Mouse (Mus musculus) heart, embryonic 10.5 days (tissue): ENCODE results near the gene Tgfa. TPM values are rescaled to one million over a fixed set of nuclear protein-coding genes. Genes with fewer than 3 reads are reported as not detected.

Experiments
- DNase-seq: peaks from one replicate; pipeline ENCODE4 v3.0.0-alpha.2; 2017; ENCODE audit warnings: low spot score
- H3K27ac ChIP-seq: fragments of 300-500 bp; sonication (generic); 2 replicates; pipeline ENCODE4 v1.5.1; 2016; ENCODE audit warnings: mild to moderate bottlenecking
- H3K27me3 ChIP-seq: fragments of 300-500 bp; sonication (generic); 2 replicates; pipeline ENCODE4 v1.6.1; 2016; ENCODE audit warnings: mild to moderate bottlenecking; ENCODE audit not compliant: poor library complexity, insufficient read depth, severe bottlenecking
- H3K36me3 ChIP-seq: fragments of 300-500 bp; sonication (generic); 2 replicates; pipeline ENCODE4 v1.6.1; 2016; ENCODE audit warnings: mild to moderate bottlenecking, moderate library complexity
- H3K4me1 ChIP-seq: fragments of 300-500 bp; sonication (generic); 2 replicates; pipeline ENCODE4 v1.6.1; 2016; ENCODE audit warnings: mild to moderate bottlenecking
- H3K4me3 ChIP-seq: fragments of 300-500 bp; sonication (generic); 2 replicates; pipeline ENCODE4 v1.5.1; 2016; ENCODE audit warnings: mild to moderate bottlenecking, moderate library complexity
- H3K9me3 ChIP-seq: fragments of 300-500 bp; sonication (generic); 2 replicates; pipeline ENCODE4 v1.6.1; 2016; ENCODE audit warnings: mild to moderate bottlenecking, moderate library complexity
- WGBS: fragments of 180-500 bp; shearing (Covaris S2); methylation state at CpG from one replicate; pipeline ENCODE4 v1.1.7; 2016; 5-methylcytosine and 5-hydroxymethylcytosine counted together
- polyA plus RNA-seq: library from polyadenylated mRNA; unstranded; fragments of >200 nt; fragmentation: Nextera tagmentation; extraction: Ambion mirVana; gene quantifications from 2 replicates; pipeline ENCODE4 v1.2.1, GENCODE M21; 2016

Gene Tgfa
- polyA plus RNA-seq, 1 experiment from 2014 or later: 3.2 TPM

DNA sequence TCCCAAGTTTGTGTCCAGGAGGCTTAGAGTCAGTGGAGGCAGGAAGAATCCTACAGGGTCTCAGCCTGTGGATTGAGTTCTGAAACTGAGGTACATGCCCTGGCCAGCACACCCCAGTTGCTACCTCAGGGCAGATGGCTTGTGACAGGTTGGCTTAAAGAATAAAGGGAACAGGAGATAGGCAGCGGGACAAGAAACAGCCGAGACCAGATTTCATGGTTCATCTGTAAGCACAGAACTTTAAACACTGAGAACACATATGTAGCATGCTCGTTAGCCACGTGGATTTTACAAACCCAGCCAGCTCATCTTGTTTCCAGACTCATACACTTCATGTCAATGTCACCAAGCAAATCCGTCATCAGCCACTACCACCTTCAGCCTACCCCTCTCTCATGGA lies 27.2 kb upstream of the Tgfa start:
- 0 out of 2 replicates have a peak, but pooled peaks cover 3% of the 10 kb centered on the region for H3K4me1 ChIP-seq
- WGBS: 71% methylated on average over 5 of the region's 5 CpGs
- H3K27me3 ChIP-seq: no peaks in the 10 kb centered on the region
- no peak overlapping the region for H3K4me3 ChIP-seq
- H3K9me3 ChIP-seq: no peaks in the 10 kb centered on the region
- DNase-seq: peak; percentile 69
- no peaks in the 10 kb centered on the region for H3K36me3 ChIP-seq
- H3K27ac ChIP-seq: no peak overlapping the region

DNA sequence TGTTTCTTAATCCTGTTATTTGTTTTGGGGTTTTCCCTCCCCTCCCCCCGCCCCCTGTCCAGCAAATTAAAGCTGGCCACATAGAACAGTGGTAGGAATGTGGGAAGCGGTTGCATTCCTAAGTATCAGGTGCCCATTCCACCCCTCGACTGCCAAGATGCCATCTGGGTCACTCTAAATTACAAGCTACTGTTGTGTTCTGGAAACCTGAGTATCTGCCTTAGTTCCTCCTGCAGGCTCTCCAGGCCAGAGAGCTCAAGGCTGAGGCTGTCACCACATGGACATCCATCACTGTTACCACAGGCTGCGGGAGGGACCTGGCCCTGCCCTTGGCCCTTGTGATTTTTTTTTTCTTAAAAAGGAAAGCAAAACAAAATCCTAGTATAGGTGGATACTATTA lies 25.9 kb upstream of the Tgfa start:
- 0 out of 2 replicates have a peak, but pooled peaks cover 3% of the 10 kb centered on the region for H3K4me1 ChIP-seq
- no peak overlapping the region for H3K4me3 ChIP-seq
- no peaks in the 10 kb centered on the region for H3K36me3 ChIP-seq
- peak; percentile 43 for DNase-seq
- H3K9me3 ChIP-seq: no peaks in the 10 kb centered on the region
- no peak overlapping the region for H3K27ac ChIP-seq
- H3K27me3 ChIP-seq: no peaks in the 10 kb centered on the region
- 49% methylated on average over 4 of the region's 4 CpGs for WGBS

DNA sequence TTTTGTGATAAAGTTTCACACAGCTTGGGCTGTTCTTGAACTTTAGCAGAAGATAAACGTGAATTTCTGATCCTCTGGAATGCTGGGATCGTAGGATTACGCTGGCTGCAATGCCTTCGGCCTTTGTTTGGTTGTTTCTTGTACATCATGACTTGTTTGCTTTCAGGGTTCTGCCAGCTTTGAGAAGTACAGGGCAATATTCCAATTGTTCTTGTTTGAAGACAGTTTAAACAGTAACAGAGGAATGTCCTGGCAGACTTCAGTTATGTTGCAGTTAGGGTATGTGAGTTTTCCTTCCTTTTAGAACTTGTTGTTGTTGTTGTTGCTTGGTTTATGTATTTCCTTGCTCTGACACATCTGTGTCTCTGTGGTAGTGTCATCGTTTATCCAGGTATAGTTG lies 18.8 kb upstream of the Tgfa start:
- Histone ChIP-seq H3K9me3 (no peaks in the 10 kb centered on the region), H3K36me3 (no peaks in the 10 kb centered on the region), H3K27me3 (no peaks in the 10 kb centered on the region), H3K4me1 (peaks cover 10% of the 10 kb centered on the region; the same call in 1 of the 2 replicates), H3K4me3 (no peak overlapping the region), H3K27ac (no peak overlapping the region)
- WGBS: 73% methylated on average over 5 of the region's 5 CpGs
- DNase-seq: no peak

DNA sequence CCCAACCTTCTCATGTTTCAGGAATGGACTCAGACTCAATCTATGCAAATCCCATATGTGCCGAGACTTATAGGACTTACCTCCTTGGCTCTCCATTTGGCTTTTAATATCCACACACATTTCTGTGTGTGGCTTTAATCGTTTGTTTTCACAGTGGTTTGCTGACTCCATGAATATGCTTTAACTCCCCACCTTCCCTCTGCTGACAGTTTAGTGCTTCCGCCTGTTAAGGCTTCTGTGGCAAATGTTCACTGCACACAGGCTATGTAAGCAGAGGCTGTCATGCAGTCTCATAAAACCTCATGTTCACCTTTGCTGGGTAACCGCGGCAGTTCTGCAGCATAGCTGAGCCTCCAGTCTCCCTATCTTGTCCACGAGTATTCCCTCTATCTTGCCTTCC lies 18.3 kb upstream of the Tgfa start:
- H3K9me3 ChIP-seq: no peaks in the 10 kb centered on the region
- no peak overlapping the region for H3K4me3 ChIP-seq
- peak; percentile 45 for DNase-seq
- WGBS: 66% methylated on average over 6 of the region's 6 CpGs
- H3K36me3 ChIP-seq: no peaks in the 10 kb centered on the region
- no peak overlapping the region for H3K27ac ChIP-seq
- H3K4me1 ChIP-seq: peaks cover 10% of the 10 kb centered on the region; the same call in 1 of the 2 replicates
- no peaks in the 10 kb centered on the region for H3K27me3 ChIP-seq

DNA sequence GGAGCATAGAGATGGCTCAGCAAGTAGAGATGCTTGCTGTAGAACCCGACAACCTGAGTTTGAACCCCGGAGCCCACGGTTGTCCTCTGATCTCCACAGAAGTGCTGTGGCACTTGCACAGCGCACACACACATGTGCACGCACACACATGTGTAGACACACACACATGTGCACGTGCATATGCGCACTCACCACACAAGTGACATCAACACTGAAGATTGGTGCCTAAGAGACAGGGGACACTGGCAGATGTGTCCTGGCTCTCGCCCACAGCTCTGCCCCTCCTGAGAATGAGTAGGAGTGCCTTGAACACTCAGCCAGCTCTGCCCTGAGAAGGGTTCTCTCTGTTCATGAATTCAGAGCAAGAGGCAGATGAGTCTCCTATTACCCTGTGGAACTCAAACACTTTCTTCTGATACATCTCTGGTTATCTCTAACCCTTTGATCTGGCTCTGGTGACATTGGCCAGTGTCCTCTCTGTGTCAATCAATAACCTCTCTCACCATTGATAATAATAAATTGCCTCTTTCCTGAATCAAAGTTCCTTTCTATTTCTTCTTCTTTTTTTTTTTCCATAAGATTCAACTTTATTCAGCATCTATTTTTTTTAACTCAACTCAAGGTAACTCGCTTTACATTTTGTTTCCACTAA lies 17.6 kb upstream of the Tgfa start:
- H3K27me3 ChIP-seq: no peaks in the 10 kb centered on the region
- H3K27ac ChIP-seq: no peak overlapping the region
- H3K4me1 ChIP-seq: peaks cover 10% of the 10 kb centered on the region; the same call in 1 of the 2 replicates
- DNase-seq: peak; percentile 51
- H3K36me3 ChIP-seq: no peaks in the 10 kb centered on the region
- WGBS: 85% methylated on average over 9 of the region's 9 CpGs
- H3K9me3 ChIP-seq: no peaks in the 10 kb centered on the region
- H3K4me3 ChIP-seq: no peak overlapping the region

DNA sequence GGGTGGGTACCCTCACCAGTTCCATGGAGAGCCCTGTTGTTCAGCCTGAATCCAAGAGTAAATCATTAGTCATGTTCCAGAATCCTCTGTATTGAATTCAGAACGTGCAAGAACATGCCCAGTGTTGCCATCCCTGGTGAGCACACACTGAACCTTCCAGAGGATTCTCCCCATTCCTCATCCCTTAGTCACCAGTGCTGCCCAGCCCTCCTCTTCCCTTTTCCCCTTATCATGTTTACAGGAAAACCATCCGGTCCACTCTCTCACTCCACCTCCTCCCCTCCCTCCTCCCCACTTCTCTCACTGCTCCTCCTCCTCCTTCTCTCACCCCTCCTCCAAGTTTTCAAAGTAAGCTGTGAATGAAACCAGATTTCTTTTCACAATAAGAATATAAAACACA lies 14.4 kb upstream of the Tgfa start:
- WGBS: 18% methylated on average over 2 of the region's 2 CpGs
- H3K27me3 ChIP-seq: no peaks in the 10 kb centered on the region

DNA sequence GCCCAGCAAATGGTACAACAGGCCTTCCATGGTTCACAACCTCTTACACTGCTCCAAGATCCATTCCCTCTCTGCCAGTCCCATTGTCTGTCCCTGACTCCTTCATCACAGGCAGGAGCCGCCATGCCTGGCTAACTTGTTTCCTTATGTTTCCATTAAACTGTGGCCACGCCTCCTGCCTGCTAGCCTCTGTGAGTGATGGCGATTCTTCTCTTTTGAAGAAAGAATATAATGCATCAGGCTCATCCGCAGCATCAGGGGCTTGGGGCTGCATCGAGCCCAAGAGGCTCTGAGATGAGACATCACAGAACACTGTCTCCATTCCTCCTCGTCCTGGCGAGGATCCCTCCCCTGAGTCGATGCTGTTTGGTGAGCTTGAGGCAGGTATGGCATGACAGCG lies 13.0 kb upstream of the Tgfa start:
- no peaks in the 10 kb centered on the region for H3K9me3 ChIP-seq
- peaks cover 10% of the 10 kb centered on the region; the same call in 1 of the 2 replicates for H3K4me1 ChIP-seq
- 74% methylated on average over 9 of the region's 9 CpGs for WGBS
- no peak overlapping the region for H3K27ac ChIP-seq
- DNase-seq: peak; percentile 47
- no peak overlapping the region for H3K4me3 ChIP-seq
- no peaks in the 10 kb centered on the region for H3K36me3 ChIP-seq
- H3K27me3 ChIP-seq: no peaks in the 10 kb centered on the region

More for the DNA sequence above, 14.4 kb upstream of the Tgfa start:
- Histone ChIP-seq H3K4me1 (peaks cover 10% of the 10 kb centered on the region; the same call in 1 of the 2 replicates), H3K36me3 (no peaks in the 10 kb centered on the region), H3K9me3 (no peaks in the 10 kb centered on the region), H3K27ac (0 out of 2 replicates have a peak overlapping the region, but pooled peaks have one; percentile 24), H3K4me3 (no peak overlapping the region)
- DNase-seq: peak; percentile 76

DNA sequence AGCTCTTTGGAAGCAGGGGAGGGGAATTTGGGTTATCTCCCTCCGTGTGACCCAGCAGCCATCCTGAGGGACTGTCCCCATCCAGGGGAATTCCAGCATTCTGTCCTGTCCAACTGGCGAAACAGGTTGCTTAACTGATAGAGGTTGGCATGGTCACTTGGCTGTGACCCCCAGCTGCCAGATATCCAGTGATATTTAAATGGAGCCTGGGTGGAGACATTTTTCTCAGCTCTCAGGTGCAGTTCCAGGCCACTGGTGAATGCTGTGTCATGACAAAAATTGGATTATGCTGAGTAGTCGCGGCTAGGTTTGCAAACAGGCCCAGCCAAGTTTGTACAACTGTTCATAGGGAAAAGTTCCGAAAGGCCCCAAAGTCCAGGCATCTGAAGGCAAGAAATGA lies 12.4 kb upstream of the Tgfa start:
- Histone ChIP-seq H3K27me3 (no peaks in the 10 kb centered on the region), H3K4me1 (peaks cover 10% of the 10 kb centered on the region; the same call in 1 of the 2 replicates), H3K4me3 (no peak overlapping the region), H3K9me3 (no peaks in the 10 kb centered on the region), H3K36me3 (no peaks in the 10 kb centered on the region), H3K27ac (no peak overlapping the region)
- peak; percentile 31 for DNase-seq
- 80% methylated on average over 5 of the region's 5 CpGs for WGBS

DNA sequence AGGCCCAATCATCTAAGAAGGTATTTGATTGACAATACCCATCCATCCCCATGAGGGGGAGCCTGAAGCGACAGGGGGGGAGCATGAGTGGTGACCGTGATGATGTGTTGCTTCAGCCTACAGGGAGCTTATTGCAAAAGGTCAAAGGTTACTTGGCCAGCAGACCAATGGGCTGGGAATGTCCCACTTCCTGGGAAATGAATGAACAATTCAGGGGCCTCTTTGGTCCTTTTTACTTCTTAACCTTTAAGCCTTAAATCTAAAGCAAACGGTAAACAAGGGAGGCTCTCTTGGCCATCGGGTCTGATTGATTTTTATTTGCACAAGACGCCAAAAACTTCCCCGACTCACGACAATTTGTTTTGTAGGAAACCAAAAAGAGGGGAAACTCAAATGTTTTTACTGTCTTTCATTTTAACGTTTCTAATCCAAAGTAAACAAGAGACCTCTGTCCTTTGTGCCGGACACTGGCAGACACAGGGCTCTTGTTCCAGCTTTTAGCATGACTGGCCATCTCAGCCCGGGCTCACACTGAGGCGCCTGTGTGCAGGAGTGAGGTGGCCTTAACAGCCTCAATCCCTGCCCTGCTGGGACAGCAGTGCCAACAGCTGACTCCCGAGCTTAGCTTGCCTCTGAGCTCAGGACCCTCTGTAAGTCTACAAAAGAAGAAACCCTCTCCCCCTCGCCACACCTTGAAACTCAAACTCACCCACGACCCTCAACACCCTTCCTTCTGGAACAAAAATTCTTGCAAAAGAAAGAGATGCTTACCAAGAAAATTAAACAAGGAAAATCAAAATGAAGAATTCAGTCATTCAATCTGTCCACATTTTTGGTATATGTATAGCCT lies 8.7 kb upstream of the Tgfa start:
- DNase-seq: peak; percentile 69
- no peak overlapping the region for H3K4me3 ChIP-seq
- H3K4me1 ChIP-seq: no peaks in the 10 kb centered on the region
- no peaks in the 10 kb centered on the region for H3K9me3 ChIP-seq
- no peaks in the 10 kb centered on the region for H3K36me3 ChIP-seq
- H3K27me3 ChIP-seq: peaks cover 3% of the 10 kb centered on the region
- 60% methylated on average over 14 of the region's 14 CpGs for WGBS
- H3K27ac ChIP-seq: no peak overlapping the region; the same call in 1 of the 2 replicates

DNA sequence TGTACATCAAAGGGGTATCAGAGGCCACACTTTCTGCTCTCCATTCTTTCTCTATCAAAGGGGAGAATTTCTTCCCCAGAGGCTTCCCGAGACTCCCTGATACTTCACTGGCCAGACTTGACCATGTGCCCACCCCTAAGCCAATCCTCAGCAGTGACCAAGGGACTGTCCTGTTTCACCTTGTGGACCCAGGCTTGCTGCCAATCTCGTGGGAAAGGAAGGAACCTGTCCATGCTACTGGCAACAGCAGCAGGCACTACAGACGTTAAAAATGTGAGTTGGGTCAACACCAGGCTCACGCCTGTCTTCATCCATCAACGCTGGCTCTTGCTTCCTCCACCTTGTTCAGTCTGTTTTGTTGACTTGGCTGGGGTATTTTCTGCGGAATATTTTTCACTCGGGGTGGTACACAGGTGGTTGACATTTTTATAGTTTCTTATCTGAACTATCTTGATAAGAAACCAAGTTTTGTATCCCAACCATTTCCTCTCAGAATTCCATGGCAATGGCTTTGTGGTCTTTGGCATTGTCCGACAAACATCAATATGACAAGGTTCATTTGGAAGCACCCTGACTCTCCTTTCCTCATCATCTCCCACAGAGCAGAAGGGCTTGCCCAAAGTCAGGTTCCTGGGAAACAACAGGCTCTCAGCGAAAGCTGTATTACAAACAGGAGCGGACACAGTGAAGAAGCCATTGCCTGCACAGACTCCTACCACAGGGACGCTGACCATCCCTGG lies 6.1 kb upstream of the Tgfa start:
- Histone ChIP-seq H3K9me3 (no peaks in the 10 kb centered on the region), H3K27me3 (peaks cover 14% of the 10 kb centered on the region), H3K4me3 (no peak overlapping the region), H3K36me3 (no peaks in the 10 kb centered on the region), H3K27ac (no peak overlapping the region), H3K4me1 (no peaks in the 10 kb centered on the region)
- DNase-seq: peak; percentile 22
- 75% methylated on average over 11 of the region's 11 CpGs for WGBS

DNA sequence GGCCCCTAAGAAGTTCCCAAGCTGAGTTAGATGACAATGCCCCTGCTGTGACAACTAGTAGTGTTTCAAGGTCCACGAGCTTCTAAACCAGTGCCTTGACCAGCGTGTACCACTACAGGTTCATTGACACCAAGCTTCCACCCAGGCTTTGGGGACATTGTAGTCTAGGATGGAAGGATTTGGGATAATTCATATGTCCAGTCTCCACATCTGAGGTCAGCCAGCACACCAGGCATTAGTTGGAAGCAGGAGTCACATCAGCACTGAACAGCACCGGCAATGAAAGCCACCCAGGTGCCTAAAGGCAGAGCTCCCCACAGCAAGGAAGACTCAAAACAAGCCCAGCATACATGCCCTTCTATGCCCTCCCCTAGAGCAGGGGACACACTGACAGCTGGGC lies 4.4 kb upstream of the Tgfa start:
- WGBS: 76% methylated on average over 3 of the region's 3 CpGs
- H3K4me3 ChIP-seq: no peak overlapping the region
- H3K27ac ChIP-seq: no peak overlapping the region
- H3K27me3 ChIP-seq: peaks cover 30% of the 10 kb centered on the region
- H3K36me3 ChIP-seq: no peaks in the 10 kb centered on the region
- no peaks in the 10 kb centered on the region for H3K9me3 ChIP-seq
- H3K4me1 ChIP-seq: peaks cover 11% of the 10 kb centered on the region
- peak; percentile 61 for DNase-seq

DNA sequence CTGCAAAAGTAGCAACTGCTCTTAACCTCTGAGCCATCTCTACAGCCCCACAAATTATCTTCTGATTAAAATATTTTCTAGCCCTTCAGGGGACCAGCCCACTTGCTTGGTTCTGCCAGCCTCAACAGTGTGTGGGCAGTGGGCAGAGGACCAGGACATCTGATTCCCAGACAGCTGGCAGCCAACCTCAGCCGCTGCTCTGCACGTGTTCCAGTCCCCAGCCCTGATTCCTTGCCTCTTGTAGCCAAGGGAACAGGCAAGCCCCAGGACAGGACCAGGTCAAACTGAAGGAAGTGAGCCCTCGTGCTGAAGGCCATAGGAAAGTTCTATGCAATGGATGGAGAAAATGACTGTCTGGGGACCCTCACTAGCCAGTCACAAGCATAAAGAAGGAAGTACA lies 2.0 kb upstream of the Tgfa start:
- no peak overlapping the region for H3K4me3 ChIP-seq
- no peaks in the 10 kb centered on the region for H3K36me3 ChIP-seq
- DNase-seq: no peak
- WGBS: 65% methylated on average over 3 of the region's 3 CpGs
- peaks cover 53% of the 10 kb centered on the region for H3K27me3 ChIP-seq
- H3K9me3 ChIP-seq: no peaks in the 10 kb centered on the region
- H3K27ac ChIP-seq: no peak overlapping the region
- H3K4me1 ChIP-seq: peaks cover 17% of the 10 kb centered on the region

DNA sequence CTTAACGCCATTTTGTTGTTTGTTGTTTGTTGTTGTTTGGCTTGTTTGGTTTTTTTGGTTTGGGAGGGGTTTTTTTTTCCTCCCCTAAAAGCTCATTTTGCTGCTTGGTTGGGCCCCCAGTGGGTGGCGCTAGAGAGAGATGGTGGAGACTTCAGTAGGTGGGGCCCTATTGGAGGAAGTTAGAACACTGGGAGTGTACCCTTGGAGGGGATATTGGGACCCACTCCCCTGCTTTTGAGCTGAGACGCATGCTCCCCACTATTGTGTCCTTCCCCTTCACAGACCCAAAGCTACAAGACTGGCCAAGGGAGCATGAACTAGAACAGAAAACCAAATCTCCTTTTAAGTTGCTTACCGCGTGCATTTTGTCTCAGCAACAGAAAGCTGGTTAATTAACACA lies 1.1 kb upstream of the Tgfa start:
- Histone ChIP-seq H3K27ac (no peak overlapping the region), H3K9me3 (no peaks in the 10 kb centered on the region), H3K4me1 (peaks cover 17% of the 10 kb centered on the region), H3K4me3 (no peak overlapping the region), H3K36me3 (no peaks in the 10 kb centered on the region), H3K27me3 (peaks cover 61% of the 10 kb centered on the region)
- 44% methylated on average over 5 of the region's 5 CpGs for whole genome bisulfite sequencing
- DNase-seq: no peak
